ENCODE assay signal across 19 mouse cellular contexts in the genomic region with DNA sequence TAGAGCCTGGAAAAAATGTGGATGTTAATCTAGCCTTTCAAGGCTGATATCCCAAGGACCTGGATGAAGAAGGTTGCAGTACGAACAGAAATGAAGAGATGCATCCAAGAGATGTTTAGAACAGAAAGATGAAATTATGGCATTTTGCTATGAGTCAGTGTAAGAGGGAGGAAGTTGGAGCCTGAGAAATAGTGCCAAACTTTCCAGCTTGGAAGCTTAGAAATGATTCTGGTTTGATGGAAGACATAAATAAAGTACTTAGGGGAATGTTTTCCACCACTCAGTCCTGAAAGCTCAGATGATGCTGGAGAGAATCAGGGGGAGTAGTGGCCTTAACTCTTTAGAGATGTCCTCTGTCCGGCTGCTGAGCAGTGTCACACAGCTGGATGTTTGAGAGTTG.
DNase-seq lines count a peak whose midpoint lies in the region; ATAC-seq and TF ChIP-seq lines count a peak whose summit lies in the region.
"Had no signal": no experiment of that assay in that cellular context is flagged by ENCODE, and none has a peak within 500 bp of the region (broad histone marks: within the 10 kb centered on the region; RNA-seq: fewer than 3 reads in every experiment).

No protein-coding gene starts in this region.

- no peaks in the 10 kb centered on the region for H3K4me1 ChIP-seq in lung, postnatal 0 days (ENCODE audit: insufficient read depth, low read depth, low read length)
- H3K4me1 ChIP-seq in lung, adult 2 months (ENCODE audit: control insufficient read depth, insufficient read depth, low read length): no peaks in the 10 kb centered on the region
- H3K4me1 ChIP-seq: embryonic facial prominence, embryonic 10.5 days; embryonic facial prominence, embryonic 12.5 days; forebrain, embryonic 13.5 days; forebrain, embryonic 15.5 days had no signal

- TF ChIP-seq EP300 in lung, postnatal 0 days (IDR thresholded peaks at IDR 0.05): no peak

- no peaks in the 10 kb centered on the region for H3K36me3 ChIP-seq in lung, postnatal 0 days (ENCODE audit: insufficient read depth, low read length)
- H3K36me3 ChIP-seq: embryonic facial prominence, embryonic 10.5 days; embryonic facial prominence, embryonic 12.5 days; forebrain, embryonic 15.5 days had no signal

- no peak overlapping the region for H3K4me2 ChIP-seq in lung, postnatal 0 days (replicated peaks; ENCODE audit: low read depth, low read length)
- H3K4me2 ChIP-seq: embryonic facial prominence, embryonic 12.5 days; forebrain, embryonic 13.5 days; forebrain, embryonic 15.5 days had no signal

- no peak for ATAC-seq in lung, postnatal 0 days
- ATAC-seq: forebrain, embryonic 13.5 days; forebrain, embryonic 15.5 days had no signal

- H3K27ac ChIP-seq in lung, postnatal 0 days (ENCODE audit: low read length): no peak overlapping the region
- H3K27ac ChIP-seq: embryonic facial prominence, embryonic 10.5 days; embryonic facial prominence, embryonic 12.5 days; forebrain, embryonic 13.5 days; forebrain, embryonic 15.5 days had no signal

- H3K9ac ChIP-seq in lung, postnatal 0 days (replicated peaks; ENCODE audit: low read depth): no peak overlapping the region
- H3K9ac ChIP-seq: embryonic facial prominence, embryonic 12.5 days; forebrain, embryonic 13.5 days; forebrain, embryonic 15.5 days had no signal

- no peaks in the 10 kb centered on the region for H3K9me3 ChIP-seq in lung, postnatal 0 days (ENCODE audit: low read length)
- H3K9me3 ChIP-seq: embryonic facial prominence, embryonic 10.5 days; embryonic facial prominence, embryonic 12.5 days; forebrain, embryonic 13.5 days; forebrain, embryonic 15.5 days had no signal

- DNase-seq in frontal cortex, adult 2 months (ENCODE audit: extremely low spot score in 1 of 2, low spot score in 1 of 2): peak; percentile 3 to 36
- DNase-seq in frontal cortex, postnatal 25 days (ENCODE audit: low spot score in 2 of 2): no peak
- DNase-seq in lung, postnatal 0 days (ENCODE audit: low spot score): peak; percentile 8
- no peak for DNase-seq in lung, adult 2 months
- DNase-seq in brain, adult 2 months (ENCODE audit: low read depth, low spot score): peak; percentile 65
- DNase-seq in telencephalon, adult 2 months (ENCODE audit: low read depth, low spot score): peak; percentile 50
- no peak for DNase-seq in spleen, postnatal 36 days (ENCODE audit: low spot score in 2 of 2)
- DNase-seq: adrenal gland, adult 2 months; adrenal gland, postnatal 10 days; adrenal gland, postnatal 25 days; cerebellum, adult 11-12 months; cerebellum, adult 2 months; cerebellum, adult 9-10 months; cerebellum, postnatal 10 days; cerebellum, postnatal 25 days had no signal

- WGBS in lung, postnatal 0 days: 68% methylated on average over 2 of the region's 2 CpGs
- 66% methylated on average over 2 of the region's 2 CpGs for WGBS in lung, adult 2 months

- no peaks in the 10 kb centered on the region for H3K27me3 ChIP-seq in lung, postnatal 0 days (replicated peaks; ENCODE audit: insufficient read depth, low read length)
- H3K27me3 ChIP-seq: embryonic facial prominence, embryonic 12.5 days; forebrain, embryonic 13.5 days; forebrain, embryonic 15.5 days had no signal

- TF ChIP-seq CTCF in lung, postnatal 0 days (IDR thresholded peaks at IDR 0.05): no peak
- TF ChIP-seq CTCF in lung, adult 2 months (IDR thresholded peaks at IDR 0.05; ENCODE audit: insufficient read depth, low read length): no peak

- no peak overlapping the region for H3K4me3 ChIP-seq in lung, postnatal 0 days (ENCODE audit: low read depth, low read length)
- no peak overlapping the region for H3K4me3 ChIP-seq in lung, adult 2 months (replicated peaks; ENCODE audit: extremely low read depth, low read depth, low read length)
- H3K4me3 ChIP-seq: embryonic facial prominence, embryonic 10.5 days; embryonic facial prominence, embryonic 12.5 days; forebrain, embryonic 13.5 days; forebrain, embryonic 15.5 days had no signal

- no peak for TF ChIP-seq POLR2A in lung, adult 2 months (IDR thresholded peaks at IDR 0.05; ENCODE audit: borderline replicate concordance, extremely low read depth, low read depth, low read length)

Comparison
In these comparisons a context has a peak if more than half of its experiments do, and no peak if none do; other contexts are left out.
1. DNase-seq: peak in frontal cortex, adult 2 months (2 of 2), lung, postnatal 0 days (single experiment), brain, adult 2 months (single experiment) and telencephalon, adult 2 months (single experiment); none in frontal cortex, postnatal 25 days (0 of 2), lung, adult 2 months (single experiment) and spleen, postnatal 36 days (0 of 2).